Mouse (Mus musculus) limb, embryonic 12.5 days (tissue): ENCODE data around the gene Cep19. TPM values are rescaled to one million over a fixed set of nuclear protein-coding genes. Genes with fewer than 3 reads are reported as not detected.

Experiments
- ATAC-seq: fragments of 200-750 bp; cut with Nextera tagmentation; 2 replicates; pipeline ENCODE4 v1.8.0; 2017; ENCODE audit warnings: low read depth, moderate TSS enrichment; ENCODE audit not compliant: insufficient number of reproducible peaks, insufficient read depth, low FRiP score, low TSS enrichment
- H3K27ac ChIP-seq: fragments of 300-500 bp; sonication (generic); 2 replicates; pipeline ENCODE4 v1.5.1; 2016; ENCODE audit warnings: mild to moderate bottlenecking, moderate library complexity
- H3K27me3 ChIP-seq: fragments of 300-500 bp; sonication (generic); 2 replicates; pipeline ENCODE4 v1.6.1; 2016; ENCODE audit warnings: mild to moderate bottlenecking, moderate library complexity
- H3K36me3 ChIP-seq: fragments of 300-500 bp; sonication (generic); 2 replicates; pipeline ENCODE4 v1.6.1; 2016; ENCODE audit warnings: mild to moderate bottlenecking, moderate library complexity
- H3K4me1 ChIP-seq: fragments of 300-500 bp; sonication (generic); replicated peaks from 2 replicates; pipeline ENCODE4 v1.6.1; 2016
- H3K4me2 ChIP-seq: fragments of 300-500 bp; sonication (generic); 2 replicates; pipeline ENCODE4 v1.6.1; 2016; ENCODE audit warnings: mild to moderate bottlenecking, moderate library complexity
- H3K4me3 ChIP-seq: fragments of 300-500 bp; sonication (generic); replicated peaks from 2 replicates; pipeline ENCODE4 v1.5.1; 2016; ENCODE audit warnings: mild to moderate bottlenecking
- H3K9ac ChIP-seq: fragments of 300-500 bp; sonication (generic); replicated peaks from 2 replicates; pipeline ENCODE4 v1.6.1; 2016; ENCODE audit warnings: mild to moderate bottlenecking, moderate library complexity
- H3K9me3 ChIP-seq: fragments of 300-500 bp; sonication (generic); 2 replicates; pipeline ENCODE4 v1.6.1; 2016; ENCODE audit warnings: mild to moderate bottlenecking, moderate library complexity
- WGBS: fragments of 180-500 bp; shearing (Covaris S2); methylation state at CpG from one replicate; pipeline ENCODE4 v1.1.7; 2016; 5-methylcytosine and 5-hydroxymethylcytosine counted together
- polyA plus RNA-seq: library from polyadenylated mRNA; unstranded; fragments of >200 nt; fragmentation: Nextera tagmentation; extraction: Ambion mirVana; gene quantifications from 2 replicates; pipeline ENCODE4 v1.2.1, GENCODE M21; 2016

Cep19 gene
- polyA plus RNA-seq, 1 experiment from 2014 or later: 35.9 TPM

DNA sequence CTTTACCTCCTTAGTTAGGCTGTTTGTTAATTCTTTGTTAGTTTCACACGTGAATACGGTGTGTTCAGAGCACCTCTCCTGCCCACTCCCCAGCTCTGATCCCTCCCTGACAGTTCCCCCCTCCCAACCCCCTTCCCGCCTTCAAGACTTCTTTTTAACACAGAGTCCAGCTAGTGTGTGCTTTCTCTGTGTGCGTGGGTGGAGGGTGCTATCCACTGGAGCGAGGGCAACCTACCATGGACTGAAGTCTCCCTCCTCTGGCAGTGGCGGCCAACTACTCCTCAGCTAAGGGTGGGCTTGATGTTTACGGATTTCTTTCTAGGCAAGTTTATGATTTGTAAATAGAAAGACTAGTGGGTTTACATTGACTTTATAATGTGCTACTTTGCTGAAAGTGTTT lies 8.6 kb downstream of the Cep19 start:
- Histone ChIP-seq H3K4me1 (no peaks in the 10 kb centered on the region), H3K27ac (no peak overlapping the region), H3K9me3 (0 out of 2 replicates have a peak, but pooled peaks cover 2% of the 10 kb centered on the region), H3K4me2 (no peak overlapping the region), H3K27me3 (no peaks in the 10 kb centered on the region), H3K36me3 (peaks cover 68% of the 10 kb centered on the region), H3K4me3 (no peak overlapping the region), H3K9ac (no peak overlapping the region)
- 78% methylated on average over 7 of the region's 7 CpGs for WGBS
- no peak for ATAC-seq

DNA sequence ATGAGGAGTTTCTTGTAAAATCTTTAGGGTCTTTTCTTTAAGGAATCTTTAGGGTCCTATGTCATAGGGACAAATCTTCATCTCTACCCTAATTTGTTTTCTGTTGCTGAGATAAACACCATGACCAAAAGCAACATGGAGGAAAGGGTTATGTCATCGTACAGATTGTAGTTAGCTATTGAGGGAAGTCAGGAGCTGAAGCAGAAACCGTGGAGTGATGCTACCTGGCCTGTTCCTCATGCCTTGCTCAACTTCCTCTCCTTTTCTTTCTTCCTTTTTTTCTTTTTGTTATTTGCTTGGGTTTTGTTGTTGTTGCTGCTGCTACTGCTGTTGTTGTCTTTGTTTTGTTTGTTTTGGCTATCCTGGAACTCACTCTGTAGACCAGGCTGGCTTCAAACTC lies 9.0 kb downstream of the Cep19 start:
- Histone ChIP-seq H3K4me3 (no peak overlapping the region), H3K9ac (no peak overlapping the region), H3K36me3 (peaks cover 64% of the 10 kb centered on the region), H3K4me2 (no peak overlapping the region), H3K27ac (no peak overlapping the region), H3K4me1 (no peaks in the 10 kb centered on the region), H3K9me3 (0 out of 2 replicates have a peak, but pooled peaks cover 2% of the 10 kb centered on the region), H3K27me3 (no peaks in the 10 kb centered on the region)
- 90% methylated on average over 2 of the region's 2 CpGs for WGBS
- no peak for ATAC-seq

DNA sequence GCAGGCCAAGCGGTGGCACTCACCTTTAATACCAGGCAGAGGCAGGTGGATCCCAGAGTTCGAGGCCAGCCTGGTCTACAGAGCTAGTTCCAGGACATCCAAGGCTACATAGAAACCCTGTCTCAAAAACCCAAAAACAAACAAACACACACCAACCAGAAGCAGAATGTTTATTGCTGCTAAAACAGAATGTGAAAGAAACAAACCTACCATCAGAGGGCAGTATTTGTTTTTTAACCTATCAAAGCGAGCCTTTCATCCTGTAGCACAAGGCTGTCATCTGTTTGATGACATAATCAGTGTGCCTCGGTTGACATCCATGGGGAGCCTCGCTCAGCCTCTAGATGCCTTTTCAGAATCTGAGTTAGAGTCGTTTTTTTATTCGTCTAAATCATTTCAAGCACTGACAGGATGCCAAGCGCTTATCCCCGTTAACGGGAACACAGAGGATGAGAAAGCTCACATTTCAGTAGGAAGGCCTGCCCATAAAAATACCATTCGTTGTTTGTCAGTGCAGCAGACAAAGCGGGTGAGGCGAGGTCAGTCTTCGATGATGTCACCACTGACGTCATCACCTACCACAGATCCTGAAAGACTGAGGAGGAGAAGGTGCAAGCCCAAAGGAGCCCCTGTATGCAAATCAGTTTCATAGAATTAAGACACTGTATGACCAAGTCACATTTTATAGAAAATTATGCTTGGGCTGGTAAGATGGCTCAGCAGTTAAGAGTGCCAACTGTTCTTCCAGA lies 11.5 kb downstream of the Cep19 start:
- H3K9ac ChIP-seq: no peak overlapping the region
- H3K27ac ChIP-seq: no peak overlapping the region
- 73% methylated on average over 15 of the region's 15 CpGs for whole genome bisulfite sequencing
- no peaks in the 10 kb centered on the region for H3K27me3 ChIP-seq
- no peaks in the 10 kb centered on the region for H3K9me3 ChIP-seq
- no peak overlapping the region for H3K4me3 ChIP-seq
- no peak for ATAC-seq
- H3K4me2 ChIP-seq: no peak overlapping the region
- H3K36me3 ChIP-seq: peaks cover 41% of the 10 kb centered on the region
- no peaks in the 10 kb centered on the region for H3K4me1 ChIP-seq

DNA sequence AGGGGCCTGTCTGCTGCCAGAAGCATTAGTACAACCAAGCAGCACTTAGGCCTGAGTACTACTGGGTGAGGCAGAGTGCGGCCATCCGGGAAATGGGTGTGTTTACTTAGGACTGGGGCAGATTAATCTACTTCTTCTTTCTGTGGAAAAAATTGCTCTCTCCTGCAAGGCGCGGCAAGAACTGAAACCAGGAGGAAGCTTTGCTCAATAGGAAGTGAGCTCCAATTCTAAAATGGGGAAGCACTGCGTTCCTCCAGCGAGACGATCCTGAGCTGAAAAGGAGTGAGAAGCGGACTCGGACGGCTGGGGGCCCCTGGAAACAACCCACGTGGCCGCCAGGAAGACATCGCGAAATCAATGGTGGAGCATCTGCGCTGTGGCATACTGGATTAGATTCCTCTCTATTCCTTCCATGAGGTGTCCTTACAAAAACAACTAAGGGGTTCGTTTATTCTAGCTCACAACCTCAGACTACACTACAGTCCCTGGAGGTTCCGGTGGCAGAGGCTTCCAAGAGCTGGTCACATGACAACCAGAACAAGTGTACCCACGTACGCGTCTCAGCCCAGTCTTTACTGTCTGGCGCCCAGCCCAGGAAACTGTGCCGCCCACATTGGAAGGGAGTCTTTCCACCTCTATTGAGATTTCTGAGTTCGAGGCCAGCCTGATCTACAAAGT lies 14.1 kb downstream of the Cep19 start:
- H3K27me3 ChIP-seq: no peaks in the 10 kb centered on the region
- 69% methylated on average over 23 of the region's 23 CpGs for WGBS
- H3K4me1 ChIP-seq: no peaks in the 10 kb centered on the region
- H3K4me2 ChIP-seq: no peak overlapping the region
- H3K36me3 ChIP-seq: peaks cover 20% of the 10 kb centered on the region
- no peaks in the 10 kb centered on the region for H3K9me3 ChIP-seq
- no peak overlapping the region for H3K9ac ChIP-seq
- H3K4me3 ChIP-seq: no peak overlapping the region
- ATAC-seq: no peak
- no peak overlapping the region for H3K27ac ChIP-seq

DNA sequence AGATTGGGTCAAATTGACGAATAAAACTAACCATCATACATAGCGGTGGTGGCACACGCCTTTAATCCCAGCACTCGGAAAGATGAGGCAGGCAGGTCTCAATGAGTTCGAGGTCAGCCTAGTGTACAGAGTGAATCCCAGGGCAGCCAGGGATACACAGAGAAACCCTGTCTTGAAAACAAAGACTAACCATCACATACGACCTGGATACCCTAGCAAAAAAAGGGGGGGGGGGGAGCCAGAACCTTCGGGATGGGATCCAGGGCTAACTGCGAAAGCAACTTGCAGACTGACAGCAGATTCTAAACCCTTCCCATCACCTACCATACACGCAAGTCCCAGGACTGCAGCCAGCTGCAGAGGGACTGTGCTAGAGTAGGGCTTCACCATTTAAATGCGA lies 14.8 kb downstream of the Cep19 start:
- no peak for ATAC-seq
- Histone ChIP-seq H3K9ac (no peak overlapping the region), H3K4me3 (no peak overlapping the region), H3K27ac (no peak overlapping the region), H3K4me1 (no peaks in the 10 kb centered on the region), H3K27me3 (no peaks in the 10 kb centered on the region), H3K4me2 (no peak overlapping the region), H3K9me3 (no peaks in the 10 kb centered on the region), H3K36me3 (peaks cover 13% of the 10 kb centered on the region)
- 84% methylated on average over 10 of the region's 10 CpGs for WGBS

DNA sequence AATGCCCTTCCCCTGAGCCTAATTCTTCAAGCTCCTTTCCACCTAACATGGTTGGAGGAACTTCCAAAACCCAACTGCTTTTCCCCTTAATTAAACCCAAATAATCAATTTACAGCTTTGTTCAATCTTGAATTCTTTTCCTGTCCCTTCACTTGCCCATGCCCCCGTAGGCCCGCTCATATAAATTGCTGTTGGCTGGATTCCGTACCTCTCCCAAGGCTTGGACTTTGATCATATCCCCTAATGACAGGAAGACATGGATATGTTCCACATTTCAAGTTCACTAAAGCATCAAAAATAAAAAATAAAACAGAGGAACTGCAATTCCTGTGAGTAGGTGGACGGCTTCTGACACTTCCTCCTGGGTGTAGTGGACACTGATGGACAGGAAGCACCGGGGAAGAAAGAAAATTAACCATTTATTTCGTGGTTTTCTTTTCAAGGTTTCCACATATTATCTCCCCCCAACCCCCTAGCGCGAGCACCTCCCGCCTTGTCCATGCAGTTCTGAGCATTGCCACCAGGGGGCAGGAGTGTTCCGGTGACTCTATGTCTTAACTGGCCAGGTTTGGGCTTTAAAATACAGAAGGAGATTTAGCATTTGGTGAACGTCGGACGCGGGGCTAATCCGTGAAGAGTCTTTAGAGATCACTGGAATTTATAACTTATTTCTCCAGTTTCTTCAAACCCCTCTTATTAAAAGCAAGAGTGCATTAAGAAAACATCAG lies 15.5 kb downstream of the Cep19 start:
- 18% methylated on average over 15 of the region's 15 CpGs for WGBS
- no peak for ATAC-seq
- H3K4me2 ChIP-seq: peak overlapping the region; percentile 27

DNA sequence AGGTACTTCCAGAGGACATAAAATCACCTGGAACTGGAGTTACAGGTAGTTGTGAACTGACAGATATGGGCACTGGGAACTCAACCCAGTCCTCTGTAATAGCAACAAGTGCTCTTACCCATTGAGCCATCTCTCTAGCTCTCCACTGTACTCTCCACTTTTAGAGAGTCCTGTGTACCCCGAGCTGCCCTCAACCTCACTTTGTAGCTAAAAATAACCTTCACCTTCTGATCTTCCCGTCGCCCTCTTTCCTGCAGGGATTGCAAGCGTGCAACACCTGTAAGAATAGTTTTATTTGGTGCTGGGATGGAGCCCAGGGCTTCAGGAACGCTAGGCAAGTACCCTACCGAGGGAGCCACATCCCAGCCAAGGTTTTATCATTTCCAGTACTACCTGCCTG lies 16.2 kb downstream of the Cep19 start:
- no peak overlapping the region for H3K27ac ChIP-seq
- no peaks in the 10 kb centered on the region for H3K4me1 ChIP-seq
- no peaks in the 10 kb centered on the region for H3K9me3 ChIP-seq
- no peak overlapping the region for H3K4me2 ChIP-seq
- H3K27me3 ChIP-seq: no peaks in the 10 kb centered on the region
- H3K9ac ChIP-seq: no peak overlapping the region
- 58% methylated on average over 6 of the region's 6 CpGs for WGBS
- no peak overlapping the region for H3K4me3 ChIP-seq
- ATAC-seq: no peak
- peaks cover under 1% of the 10 kb centered on the region for H3K36me3 ChIP-seq

More for the DNA sequence above, 15.5 kb downstream of the Cep19 start:
- no peak overlapping the region for H3K4me3 ChIP-seq
- no peaks in the 10 kb centered on the region for H3K27me3 ChIP-seq
- H3K9me3 ChIP-seq: no peaks in the 10 kb centered on the region
- no peaks in the 10 kb centered on the region for H3K4me1 ChIP-seq
- peaks cover 7% of the 10 kb centered on the region for H3K36me3 ChIP-seq
- no peak overlapping the region for H3K9ac ChIP-seq
- H3K27ac ChIP-seq: no peak overlapping the region

DNA sequence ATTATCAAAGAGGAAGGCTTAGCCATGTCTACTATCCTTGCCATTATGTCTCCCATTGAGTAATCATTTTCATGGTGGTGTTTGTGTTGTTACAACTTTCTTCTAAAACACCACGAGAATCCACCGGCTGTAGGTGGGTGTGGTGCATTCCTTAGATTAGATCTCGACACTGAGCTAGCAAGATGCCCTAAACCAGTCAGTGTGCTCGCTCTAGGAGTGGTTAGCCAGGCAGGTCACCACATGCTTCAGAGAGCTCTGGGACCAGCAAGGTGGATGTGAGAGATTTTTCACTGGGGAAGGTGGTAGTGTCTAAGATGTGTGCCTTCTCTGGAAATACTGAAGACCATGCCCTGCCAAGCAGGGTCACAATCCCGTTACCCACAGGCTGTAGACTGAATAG lies 16.6 kb downstream of the Cep19 start:
- WGBS: 50% methylated on average over 5 of the region's 5 CpGs
- no peaks in the 10 kb centered on the region for H3K36me3 ChIP-seq
- H3K4me3 ChIP-seq: no peak overlapping the region
- ATAC-seq: no peak
- H3K9ac ChIP-seq: no peak overlapping the region
- H3K4me2 ChIP-seq: no peak overlapping the region
- no peaks in the 10 kb centered on the region for H3K9me3 ChIP-seq
- no peaks in the 10 kb centered on the region for H3K4me1 ChIP-seq
- H3K27ac ChIP-seq: no peak overlapping the region
- no peaks in the 10 kb centered on the region for H3K27me3 ChIP-seq

DNA sequence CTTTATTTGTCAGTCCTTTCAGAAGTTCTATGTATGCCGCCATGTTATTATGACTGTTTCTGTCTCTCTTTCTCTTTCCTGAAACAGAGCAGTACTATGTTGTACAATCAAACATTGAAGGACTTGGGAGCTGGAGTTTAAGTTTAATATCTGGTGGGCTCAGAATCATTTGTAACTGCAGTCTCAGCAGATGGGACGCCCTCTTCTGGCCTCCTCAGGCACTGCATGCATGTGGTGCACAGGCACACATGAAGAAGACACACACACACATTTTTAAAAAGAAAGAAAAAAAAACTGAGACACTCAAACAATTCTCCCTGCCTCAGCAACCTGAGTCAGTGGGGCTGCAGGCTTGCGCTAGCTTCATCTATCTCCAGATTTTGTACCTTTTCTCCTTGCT lies 20.9 kb downstream of the Cep19 start:
- H3K27me3 ChIP-seq: no peaks in the 10 kb centered on the region
- H3K9me3 ChIP-seq: no peaks in the 10 kb centered on the region
- no peak overlapping the region for H3K4me2 ChIP-seq
- no peaks in the 10 kb centered on the region for H3K4me1 ChIP-seq
- no peak overlapping the region for H3K9ac ChIP-seq
- no peak overlapping the region for H3K27ac ChIP-seq
- ATAC-seq: no peak
- no peaks in the 10 kb centered on the region for H3K36me3 ChIP-seq
- WGBS: 74% methylated on average over 3 of the region's 3 CpGs
- no peak overlapping the region for H3K4me3 ChIP-seq

DNA sequence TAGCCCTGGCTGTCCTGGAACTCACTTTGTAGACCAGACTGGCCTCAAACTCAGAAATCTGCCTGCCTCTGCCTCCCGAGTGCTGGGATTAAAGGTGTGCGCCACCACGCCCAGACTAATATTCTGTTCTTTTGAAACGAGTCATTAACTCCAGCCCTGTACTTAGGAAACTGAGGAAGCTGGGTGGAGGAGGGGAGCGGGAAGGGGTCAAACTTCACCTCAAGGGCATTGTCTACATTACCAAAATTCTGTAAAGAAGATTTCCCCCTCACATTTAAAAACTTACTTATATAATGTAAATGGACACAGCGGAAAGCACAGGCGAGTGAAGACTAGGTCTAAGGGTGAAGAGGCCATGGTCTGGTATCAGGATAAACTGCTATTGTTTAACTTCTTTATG lies 24.4 kb downstream of the Cep19 start:
- H3K9ac ChIP-seq: no peak overlapping the region
- H3K9me3 ChIP-seq: no peaks in the 10 kb centered on the region
- no peak for ATAC-seq
- H3K4me3 ChIP-seq: no peak overlapping the region
- 89% methylated on average over 7 of the region's 7 CpGs for WGBS
- H3K27me3 ChIP-seq: no peaks in the 10 kb centered on the region
- H3K27ac ChIP-seq: no peak overlapping the region
- no peaks in the 10 kb centered on the region for H3K36me3 ChIP-seq
- no peaks in the 10 kb centered on the region for H3K4me1 ChIP-seq
- H3K4me2 ChIP-seq: no peak overlapping the region

DNA sequence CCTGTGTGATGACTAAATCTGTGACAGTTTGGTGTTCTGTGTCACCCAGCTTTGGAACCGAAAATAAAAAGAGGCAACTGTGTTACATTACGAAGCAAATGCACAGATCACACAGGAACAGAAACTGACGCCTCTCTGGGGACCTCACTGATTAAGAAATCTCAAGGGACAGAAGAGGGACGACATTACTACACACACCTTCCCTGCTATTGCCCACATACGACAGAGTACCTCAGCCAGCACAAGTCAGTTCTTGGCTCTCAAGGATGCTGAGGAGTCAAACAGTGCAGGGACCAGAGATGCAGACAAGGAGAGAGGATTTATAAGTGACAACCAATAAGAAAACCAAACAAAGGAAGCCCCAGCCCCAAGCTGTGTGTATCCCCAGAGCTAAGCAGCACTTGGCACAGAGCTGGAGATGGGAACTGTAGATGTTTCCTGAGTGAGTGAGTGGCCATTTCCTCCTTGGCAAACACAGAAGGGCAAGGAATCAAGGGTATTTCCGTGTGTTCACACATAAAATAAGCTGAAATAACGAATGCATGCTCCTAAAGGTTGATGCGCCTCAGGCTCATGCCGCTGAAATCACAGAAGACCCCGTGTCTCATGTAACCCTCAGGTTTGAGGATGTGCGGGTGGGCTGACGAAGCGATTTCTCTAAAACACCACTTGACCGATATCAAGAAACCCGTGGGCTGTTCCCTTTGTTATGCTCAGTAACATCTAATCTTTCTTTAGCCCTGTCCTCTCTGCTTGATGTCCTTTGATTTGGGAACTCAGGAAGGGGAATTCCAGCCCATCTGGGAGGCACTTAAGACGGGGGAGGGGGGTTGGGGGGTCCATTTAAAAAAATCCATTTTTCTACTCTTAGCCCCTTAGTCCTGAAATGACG lies 25.1 kb downstream of the Cep19 start:
- Histone ChIP-seq H3K4me2 (no peak overlapping the region), H3K4me3 (no peak overlapping the region), H3K36me3 (no peaks in the 10 kb centered on the region), H3K27ac (no peak overlapping the region), H3K9ac (no peak overlapping the region), H3K9me3 (no peaks in the 10 kb centered on the region), H3K27me3 (no peaks in the 10 kb centered on the region), H3K4me1 (no peaks in the 10 kb centered on the region)
- no peak for ATAC-seq
- WGBS: 73% methylated on average over 17 of the region's 17 CpGs
